Mouse (Mus musculus) left cerebral cortex, postnatal 14 days (tissue): ENCODE measurements around the gene Cd163l1. TPM values are rescaled to one million over a fixed set of nuclear protein-coding genes. Genes with fewer than 3 reads are reported as not detected.

Experiments used
- DNase-seq, 2 experiments: peaks; one replicate each; pipeline ENCODE4 v3.0.0; 2021 to 2022; ENCODE audit warnings: low spot score in 2 of 2, mixed read lengths in 1 of 2
- intact Hi-C: fragments of 180-260 bp; cut with DNase I; formaldehyde crosslinking; loops from one replicate; pipeline ENCODE4 v1.15.1; 2025
- long read RNA-seq, 2 experiments: library from polyadenylated mRNA; stranded (forward); transcript quantifications; one replicate each; pipeline ENCODE4 v2.0.0; 2021
- total RNA-seq, 2 experiments: library from RNA; stranded (reverse); gene quantifications; 2 replicates each; pipeline ENCODE4 v1.2.3; 2021

Cd163l1 gene
- total RNA-seq, result under 1 TPM in 1 of 2 experiments, not detected in 1; 0.18 TPM
- long read RNA-seq, experiment 1, result 0 reads
- long read RNA-seq, experiment 2, result 0 reads

- intact Hi-C loops, result no loop called here
- no peak for DNase-seq
Measured at GRCm38 (mm10) chr7:140217967-140218366, at the start of gene Cd163l1. Gene Cd163l1, plus strand, starts transcription at chr7:140218267.

- DNase-seq, result no peak
- intact Hi-C loops, result no loop called here
Measured at GRCm38 (mm10) chr7:140169386-140169785, 48.7 kb upstream of the Cd163l1 start.

DNA sequence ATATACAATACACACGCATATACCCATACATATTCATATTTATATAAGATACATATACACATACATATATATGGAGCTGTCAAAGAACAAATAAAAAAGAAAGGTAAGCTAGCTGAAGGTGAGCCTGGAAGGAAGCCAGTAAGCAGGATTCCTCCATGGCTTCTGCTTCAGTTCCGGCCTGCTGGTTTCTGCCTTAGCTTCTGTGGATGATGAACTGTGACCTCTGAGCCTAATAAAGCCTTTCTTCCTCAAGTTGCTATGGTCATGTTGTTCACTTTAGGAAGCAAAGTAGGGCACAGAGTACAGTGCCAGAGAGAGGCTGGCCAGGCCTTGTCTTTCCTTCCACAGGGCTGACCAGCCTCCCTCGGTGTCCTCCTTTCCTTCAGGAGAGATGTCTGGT is 47.2 kb upstream of the Cd163l1 start:
- intact Hi-C loops, result no loop called here
- no peak for DNase-seq

DNA sequence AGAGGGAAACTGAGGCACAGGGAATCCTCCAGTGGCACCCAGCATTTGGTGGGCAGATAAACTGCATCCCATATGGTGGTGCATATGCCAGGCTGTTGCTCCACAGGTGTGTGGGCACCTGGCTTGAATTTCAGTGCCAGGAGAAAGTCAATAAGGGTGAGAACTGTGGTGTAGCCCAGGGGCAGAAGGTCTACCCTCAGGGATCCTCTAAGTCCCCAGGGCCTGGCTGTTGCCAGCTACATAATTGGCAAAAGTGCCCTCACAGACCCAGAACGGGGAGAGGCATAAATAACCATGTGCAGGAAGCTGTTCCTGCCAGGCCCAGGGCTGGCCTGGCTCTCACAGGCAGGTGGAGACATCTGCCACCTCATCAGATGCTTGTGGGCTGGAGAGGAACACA is 45.1 kb upstream of the Cd163l1 start, which contains the start of gene Olfr523:
Gene Olfr523, plus strand, starts transcription at position 282 of the 400 bp plus-strand sequence.
- no peak for DNase-seq
- intact Hi-C loops, result no loop called here

- DNase-seq, result no peak
- intact Hi-C loops, result no loop called here
Measured at GRCm38 (mm10) chr7:140179176-140179575, 38.9 kb upstream of the Cd163l1 start.

DNA sequence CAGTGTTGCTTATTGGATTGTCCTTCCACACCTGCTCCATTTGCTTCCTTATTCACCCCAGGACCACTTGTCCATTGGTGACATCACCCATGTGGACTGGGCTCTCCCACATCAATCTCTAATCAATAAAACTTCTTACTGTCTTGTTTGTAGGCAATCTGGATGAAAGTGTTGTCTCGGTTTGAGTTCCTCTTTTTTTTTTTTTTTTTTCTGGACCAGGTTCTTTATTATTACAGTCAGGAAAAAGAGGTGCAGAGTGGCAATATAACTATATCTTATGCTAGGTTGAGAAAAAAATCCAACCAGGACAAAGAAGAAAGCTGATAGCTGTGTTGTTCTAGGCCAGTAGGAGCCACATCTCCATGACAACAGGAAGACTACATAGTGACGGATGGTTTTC is 37.4 kb upstream of the Cd163l1 start:
- intact Hi-C loops, result no loop called here
- no peak for DNase-seq

GRCm38 (mm10) chr7:140184206-140184605 is 33.9 kb upstream of the Cd163l1 start:
- DNase-seq, result no peak
- intact Hi-C loops, result no loop called here

DNA sequence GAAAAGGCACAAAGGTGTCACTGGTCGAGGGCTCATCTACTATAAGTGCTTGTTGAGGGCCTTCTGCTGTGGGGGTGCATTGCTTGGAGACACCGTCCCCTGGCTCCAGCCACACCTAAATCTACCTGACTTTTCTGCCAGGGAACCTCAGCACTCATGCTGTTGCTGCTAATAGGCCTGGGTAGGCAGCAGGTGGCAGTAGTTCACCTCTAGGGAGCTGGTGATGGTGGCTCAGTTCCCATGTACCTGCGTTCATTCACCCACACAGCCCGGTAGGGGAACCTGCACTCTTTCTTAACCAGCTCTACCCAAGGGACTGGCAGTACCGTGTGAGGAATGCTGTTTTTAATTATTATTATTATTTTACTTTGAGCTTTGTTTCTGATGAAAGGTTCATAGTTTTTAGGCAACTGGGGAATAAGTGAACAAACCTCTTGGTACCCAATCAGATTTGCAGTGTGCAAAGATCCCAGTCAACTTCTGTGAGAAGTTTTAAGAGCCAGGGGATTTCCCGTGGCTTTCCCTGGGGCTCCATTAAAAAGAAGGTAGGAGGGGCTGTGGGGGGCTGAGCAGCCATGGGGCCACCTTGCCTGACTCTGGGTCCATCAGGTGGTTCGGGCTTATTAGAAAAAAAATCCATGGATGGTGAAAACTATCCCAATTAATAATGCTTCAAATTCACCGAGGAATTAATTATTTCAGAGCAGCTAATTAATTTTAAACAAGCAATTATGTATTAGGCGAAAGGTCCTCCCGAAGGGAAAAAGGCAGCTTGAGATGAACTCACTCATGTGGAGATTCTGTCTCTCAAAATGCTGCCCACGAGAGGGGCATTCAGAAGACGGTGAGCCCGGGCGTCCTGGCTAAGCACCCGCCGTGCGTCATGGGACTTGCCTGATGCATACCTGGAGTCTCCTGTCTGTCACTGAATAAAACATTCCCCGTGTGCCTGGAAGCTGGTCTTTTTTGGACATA is 31.1 kb upstream of the Cd163l1 start:
- intact Hi-C loops, result loop anchor here (5.0 kb wide), 1 partner anchor 640 kb away; no protein-coding TSS in a partner anchor

GRCm38 (mm10) chr7:140187721-140188390 is 30.2 kb upstream of the Cd163l1 start:
- intact Hi-C loops, result loop anchor here (5.0 kb wide), 1 partner anchor 639 kb away; no protein-coding TSS in a partner anchor
- peak in 1 of 2 experiments; percentile 28 for DNase-seq

More for the DNA sequence above, 31.1 kb upstream of the Cd163l1 start:
- DNase-seq, result peak in 1 of 2 experiments; percentile 34

DNA sequence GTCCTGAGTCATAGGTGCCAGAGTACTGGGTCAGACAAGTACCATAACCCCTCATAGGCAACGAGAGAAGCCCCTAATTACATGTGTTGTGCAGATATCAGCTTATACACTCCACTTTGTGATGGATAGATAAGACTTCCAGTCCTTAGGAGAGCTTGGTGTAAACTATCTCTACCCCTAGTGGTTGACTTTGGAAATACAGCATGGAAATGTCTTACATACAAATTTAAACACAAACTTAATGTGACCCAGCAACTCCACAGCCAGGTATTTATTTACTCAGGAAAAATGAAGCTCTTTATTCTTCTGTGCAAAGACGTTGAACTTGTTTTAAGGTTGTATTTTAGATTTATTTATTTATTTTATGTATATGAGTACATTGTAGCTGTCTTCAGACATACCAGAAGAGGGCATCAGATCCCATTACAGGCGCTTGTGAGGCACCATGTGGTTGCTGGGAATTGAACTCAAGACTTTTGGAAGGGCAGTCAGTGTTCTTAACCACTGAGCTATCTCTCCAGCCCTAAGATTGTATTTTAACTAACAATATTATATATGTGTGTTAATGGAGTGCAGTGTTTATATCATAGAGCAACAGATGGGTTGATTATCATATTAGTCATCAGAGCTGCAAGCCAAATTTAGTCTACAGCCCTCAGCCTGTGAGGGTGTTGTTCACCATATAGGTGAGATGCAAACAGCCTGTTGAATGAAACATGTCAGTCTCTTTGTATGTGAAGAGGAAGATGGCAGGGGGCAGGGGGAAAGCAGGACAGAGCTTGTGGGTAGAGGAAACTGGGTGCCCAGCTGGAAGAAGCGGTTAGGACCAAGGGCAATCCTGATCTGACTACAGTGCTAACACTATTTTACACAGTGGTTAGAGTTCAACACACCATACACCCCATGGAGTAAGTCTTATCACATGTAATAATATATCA is 29.4 kb upstream of the Cd163l1 start:
- DNase-seq, result peak in 1 of 2 experiments; percentile 34
- intact Hi-C loops, result loop anchor here (5.0 kb wide), 1 partner anchor 639 kb away; no protein-coding TSS in a partner anchor

GRCm38 (mm10) chr7:140190435-140190834 is 27.6 kb upstream of the Cd163l1 start:
- no peak for DNase-seq
- intact Hi-C loops, result no loop called here

DNA sequence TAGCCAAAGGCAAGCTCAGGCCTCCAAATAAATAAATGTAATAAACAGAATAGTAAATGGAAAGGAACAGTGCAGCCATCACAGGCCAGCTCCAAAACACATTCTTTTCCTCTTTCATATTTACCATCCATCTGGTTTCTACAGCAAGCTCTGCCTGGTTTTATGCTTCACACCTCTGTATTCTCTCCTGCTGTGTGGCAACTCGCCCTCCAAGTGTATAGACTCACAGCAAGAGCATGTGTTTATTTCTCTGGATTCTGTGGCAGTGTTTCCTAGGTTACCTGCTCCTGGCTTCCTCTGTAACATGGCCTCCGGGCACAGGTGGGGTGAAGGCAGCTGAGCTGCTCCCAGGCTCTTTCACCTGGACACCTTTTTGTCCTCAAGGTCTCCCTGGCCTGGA is 25.6 kb upstream of the Cd163l1 start:
- DNase-seq, result no peak
- intact Hi-C loops, result no loop called here

DNA sequence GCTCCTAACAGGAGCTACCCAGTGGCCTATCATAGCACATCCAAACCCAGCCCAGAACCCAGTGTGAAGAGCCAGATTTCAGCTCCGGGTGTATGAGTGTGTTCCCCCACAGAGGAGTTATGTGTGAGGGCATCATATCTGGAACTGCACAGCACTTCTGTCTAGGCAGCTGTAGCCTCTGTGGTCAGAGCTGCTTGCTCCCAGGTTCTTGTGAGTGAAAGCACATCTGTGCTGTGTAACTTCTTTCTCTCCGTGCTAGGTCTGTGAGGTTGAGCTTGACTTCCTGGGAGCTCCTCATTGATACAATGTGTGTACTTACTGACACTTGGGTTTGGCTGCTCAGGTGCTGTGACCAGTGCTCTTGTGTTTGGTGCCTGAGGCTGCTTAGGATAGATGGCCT is 25.2 kb upstream of the Cd163l1 start:
- intact Hi-C loops, result no loop called here
- DNase-seq, result no peak

DNA sequence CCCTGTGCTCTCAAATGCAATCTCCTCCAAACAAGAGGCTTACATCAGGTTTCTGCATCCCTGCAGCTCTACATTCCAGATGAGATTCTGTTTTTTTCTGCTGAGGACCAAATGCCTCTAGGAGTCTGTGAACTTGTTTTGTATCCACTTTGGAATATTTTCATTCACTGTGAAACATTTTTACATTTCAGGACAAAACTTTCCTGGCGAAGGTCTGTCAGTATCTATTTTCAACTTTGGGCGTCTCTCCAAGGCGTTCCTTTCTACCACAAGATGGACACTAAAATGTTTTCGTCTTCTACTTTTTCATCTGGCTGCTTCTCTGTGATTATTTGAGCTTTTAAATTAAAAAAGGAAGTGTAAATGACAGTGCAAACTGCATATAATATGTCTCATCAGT is 24.0 kb upstream of the Cd163l1 start:
- no peak for DNase-seq
- intact Hi-C loops, result no loop called here

DNA sequence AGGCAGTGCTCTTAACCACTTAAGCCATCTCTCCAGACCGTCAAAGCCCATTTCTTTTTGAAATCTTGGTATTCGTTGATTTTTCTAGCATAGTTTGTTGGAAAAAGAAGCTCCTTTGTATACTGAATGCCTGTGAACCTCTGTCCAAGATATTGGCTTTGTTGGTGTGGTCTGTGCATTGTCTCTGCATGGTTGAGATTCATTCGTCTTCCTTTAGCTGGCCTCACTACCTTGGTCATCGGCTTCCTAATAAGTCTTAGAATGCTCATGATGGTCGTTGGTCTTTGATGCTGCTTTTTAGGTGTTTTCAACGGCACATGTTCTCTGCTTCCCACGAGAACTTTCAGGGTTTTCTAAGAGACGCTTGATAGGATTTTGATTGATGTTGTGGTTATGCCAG is 22.1 kb upstream of the Cd163l1 start:
- DNase-seq, result no peak
- intact Hi-C loops, result no loop called here

DNA sequence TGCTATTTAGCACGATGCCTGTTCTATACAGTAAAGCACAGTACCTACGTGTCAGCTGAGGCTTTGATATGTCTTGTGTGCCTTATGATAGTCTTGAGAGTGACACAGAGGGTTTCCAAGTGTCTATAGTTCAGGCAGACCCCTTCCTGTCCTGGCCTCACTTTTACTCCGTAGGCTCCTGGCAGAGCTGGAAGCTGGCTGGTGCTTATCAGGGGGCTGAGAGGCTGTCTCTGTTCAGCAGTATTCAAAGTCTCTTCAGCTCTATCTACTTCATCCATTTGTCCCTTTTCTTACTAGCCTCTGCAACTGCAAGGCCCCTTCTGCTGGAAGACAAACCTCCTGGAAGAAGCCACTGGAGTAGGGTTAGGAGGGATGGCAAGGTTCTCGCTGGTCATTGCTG is 17.0 kb upstream of the Cd163l1 start:
- intact Hi-C loops, result no loop called here
- no peak for DNase-seq

- DNase-seq, result no peak
- intact Hi-C loops, result no loop called here
Measured at GRCm38 (mm10) chr7:140205864-140206263, 12.2 kb upstream of the Cd163l1 start, which contains the start of gene Olfr524. Gene Olfr524, minus strand, starts transcription at chr7:140205964.

DNA sequence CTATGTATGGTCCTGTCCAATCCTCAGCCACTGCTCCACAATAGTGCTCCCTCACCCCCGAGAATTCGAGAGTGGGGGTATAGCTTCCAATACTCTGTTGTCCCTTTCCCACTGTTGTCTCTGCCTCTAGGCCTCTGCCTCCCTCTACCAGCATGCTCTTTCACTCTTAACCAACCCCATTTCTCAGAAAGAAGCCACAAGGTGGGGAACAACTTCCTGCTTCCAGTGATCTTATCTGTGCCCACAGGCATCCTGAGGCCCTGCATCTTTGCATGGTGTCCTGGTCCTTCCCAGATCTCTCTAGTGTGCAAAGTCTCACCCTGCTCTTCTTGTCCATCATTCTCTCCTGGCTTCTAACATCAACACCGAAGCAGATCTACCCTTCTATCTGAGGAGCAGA is 11.2 kb upstream of the Cd163l1 start:
- intact Hi-C loops, result no loop called here
- DNase-seq, result no peak

DNA sequence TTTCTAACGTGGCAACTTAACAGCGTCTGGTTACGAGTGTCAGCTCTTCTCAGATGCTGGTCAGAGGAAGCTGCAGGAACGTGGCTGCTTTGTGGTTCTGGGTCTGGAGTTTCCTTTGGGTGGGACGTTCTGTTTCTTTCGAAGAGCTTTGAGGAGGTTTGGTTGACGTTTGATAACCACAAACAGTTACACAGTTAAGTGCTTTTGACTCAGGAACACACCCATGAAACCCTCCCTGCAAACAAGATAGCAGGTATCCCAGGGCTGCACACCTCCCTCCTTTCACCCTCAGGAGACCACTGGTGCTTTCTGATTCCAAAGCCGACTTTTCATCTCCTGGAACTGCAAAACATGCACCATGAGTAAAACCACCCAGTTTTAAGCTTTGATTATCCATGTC is 9.9 kb upstream of the Cd163l1 start:
- intact Hi-C loops, result no loop called here

More for the DNA sequence above, 9.9 kb upstream of the Cd163l1 start:
- DNase-seq, result no peak
